Mouse (Mus musculus) forelimb bud, embryonic 11.5 days (tissue): ENCODE measurements around the gene Cdadc1.
A peak's percentile ranks its signal among the peaks of the same experiment; 100 is the strongest.

Experiments used
- DNase-seq: peaks from one replicate; pipeline ENCODE4 v3.0.0-alpha.2; 2012; ENCODE audit warnings: low read depth, low spot score

The Cdadc1 gene

GRCm38 (mm10) chr14:59612920-59613625 lies 15.3 kb upstream of the Cdadc1 start:
- peak; percentile 68 for DNase-seq

DNA sequence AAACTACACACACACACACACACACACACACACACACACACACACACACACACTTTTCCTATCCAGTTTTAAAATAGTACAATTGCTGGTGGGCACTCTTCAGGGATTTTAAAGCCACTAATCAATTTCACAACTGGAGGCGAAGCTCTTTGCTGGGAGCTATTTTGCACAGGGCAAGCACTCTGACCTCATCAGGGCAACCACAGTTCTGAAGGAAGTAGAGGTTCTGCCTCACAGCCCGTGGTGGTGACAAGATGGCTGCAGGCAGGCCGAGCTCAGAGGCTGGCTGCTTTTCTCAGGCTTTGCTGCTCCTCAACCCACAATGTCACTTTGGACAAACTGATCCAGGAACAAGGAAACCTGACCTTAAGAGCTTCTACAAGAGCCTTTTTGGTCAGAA lies 9.3 kb upstream of the Cdadc1 start:
- no peak for DNase-seq

- peak; percentile 64 for DNase-seq
Observed at GRCm38 (mm10) chr14:59605671-59606353, 8.1 kb upstream of the Cdadc1 start.

GRCm38 (mm10) chr14:59604002-59604645 lies 6.4 kb upstream of the Cdadc1 start:
- DNase-seq, result no peak

GRCm38 (mm10) chr14:59598260-59598627 lies 485 bp upstream of the Cdadc1 start:
- DNase-seq, result no peak

- DNase-seq, result no peak
Observed at GRCm38 (mm10) chr14:59594988-59595387, 2.8 kb downstream of the Cdadc1 start.

- DNase-seq, result no peak
Observed at GRCm38 (mm10) chr14:59592593-59592992, 5.2 kb downstream of the Cdadc1 start.

GRCm38 (mm10) chr14:59591901-59592300 lies 5.9 kb downstream of the Cdadc1 start:
- no peak for DNase-seq

GRCm38 (mm10) chr14:59590614-59591013 lies 7.1 kb downstream of the Cdadc1 start:
- no peak for DNase-seq

DNA sequence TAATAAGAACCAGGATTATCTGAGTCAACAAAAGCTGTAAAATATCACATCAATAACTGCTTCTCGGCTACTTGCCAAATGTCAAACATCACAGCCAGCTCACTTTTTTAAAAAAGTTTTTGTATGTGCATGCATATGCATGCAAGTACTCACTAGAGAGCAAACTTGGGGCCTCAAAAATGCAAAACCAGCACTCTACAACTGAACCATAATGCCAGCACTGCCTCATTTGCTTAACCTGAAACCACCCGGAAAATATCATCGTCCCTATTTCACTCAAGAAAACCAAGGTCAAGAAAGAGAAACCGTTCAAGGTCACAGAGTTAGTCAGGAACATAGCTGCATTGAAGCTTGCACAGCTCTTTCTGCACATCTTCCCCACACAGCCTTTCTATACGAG lies 21.4 kb downstream of the Cdadc1 start:
- no peak for DNase-seq

DNA sequence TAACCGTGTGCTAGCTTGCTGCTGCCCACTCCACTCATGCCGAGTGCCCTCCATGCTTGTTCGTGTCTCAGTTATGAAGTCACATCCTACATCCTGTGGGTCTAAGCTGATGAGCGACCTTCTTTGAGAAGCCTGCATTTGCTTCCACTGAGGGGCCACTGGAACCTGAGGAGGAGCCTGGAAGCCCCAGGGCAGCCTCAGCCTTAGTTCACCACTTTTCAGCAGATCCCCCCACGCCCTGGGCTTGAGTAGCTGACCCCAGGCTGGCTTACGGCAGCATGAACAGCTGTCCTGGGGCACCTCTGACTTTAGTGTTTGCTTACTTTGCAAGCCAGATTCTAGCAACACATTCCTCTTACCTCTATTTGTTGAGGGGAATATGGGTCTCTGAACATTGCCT lies 31.0 kb downstream of the Cdadc1 start:
- DNase-seq, result no peak

- no peak for DNase-seq
Observed at GRCm38 (mm10) chr14:59557886-59558285, 39.9 kb downstream of the Cdadc1 start.

- DNase-seq, result no peak
Observed at GRCm38 (mm10) chr14:59557071-59557470, 40.7 kb downstream of the Cdadc1 start.

- peak; percentile 78 for DNase-seq
Observed at GRCm38 (mm10) chr14:59555928-59556531, 41.7 kb downstream of the Cdadc1 start.

DNA sequence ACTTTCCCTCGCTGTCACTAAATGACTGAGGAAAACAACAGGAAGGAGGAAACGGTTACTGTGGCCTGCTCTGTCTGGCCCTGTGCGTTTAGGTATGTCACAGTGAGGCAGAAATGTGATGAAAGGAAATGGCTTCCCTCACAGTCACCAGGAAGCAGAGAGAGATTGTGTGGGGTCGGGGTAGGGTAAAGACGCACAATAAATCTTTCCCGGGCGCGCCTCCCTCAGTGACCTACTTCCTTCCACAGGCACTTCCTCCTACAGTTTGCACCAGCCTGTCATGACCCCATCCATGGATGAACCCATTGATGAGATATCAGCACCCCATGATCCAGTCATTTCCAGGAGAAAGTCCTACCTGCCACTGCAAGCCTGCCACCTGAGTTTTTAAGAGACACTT lies 42.7 kb downstream of the Cdadc1 start:
- DNase-seq, result no peak

DNA sequence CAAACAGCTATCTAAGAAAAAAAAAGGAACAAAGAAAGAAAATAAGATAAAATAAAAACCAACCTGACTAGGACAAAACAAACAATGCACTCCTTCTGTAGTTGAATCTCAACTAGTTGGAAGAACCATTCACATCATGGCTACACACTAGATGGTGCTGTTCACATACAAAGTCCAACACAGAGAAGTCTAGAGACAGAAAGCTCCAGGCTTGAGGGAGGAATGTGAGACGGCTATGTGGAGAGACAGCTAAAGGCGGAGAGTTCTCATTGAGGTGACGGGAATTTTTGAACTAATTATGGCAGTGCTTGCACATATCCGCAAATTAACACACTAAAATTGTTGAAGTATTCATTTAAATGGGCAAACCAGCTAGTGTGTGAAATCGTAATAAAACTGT lies 43.7 kb downstream of the Cdadc1 start:
- DNase-seq, result no peak

DNA sequence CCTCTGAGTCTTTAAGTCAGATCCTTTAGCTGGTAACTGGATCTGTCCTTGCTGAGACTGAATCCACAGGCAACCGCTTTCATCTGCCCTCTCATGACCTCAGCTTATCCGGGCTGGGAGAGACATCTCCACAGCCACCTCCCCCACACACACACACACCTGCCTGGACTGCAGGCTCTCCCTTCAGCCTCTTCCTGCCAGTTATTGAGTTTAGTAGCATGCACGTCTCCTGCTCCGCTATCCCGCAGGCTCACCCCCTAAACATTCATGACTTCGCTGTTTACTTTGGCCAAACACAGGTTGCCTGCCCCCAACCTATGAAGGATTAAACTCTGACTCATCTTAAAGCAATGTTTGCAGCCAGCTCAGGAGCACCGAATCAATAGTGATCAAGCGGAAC lies 45.8 kb downstream of the Cdadc1 start:
- no peak for DNase-seq

DNA sequence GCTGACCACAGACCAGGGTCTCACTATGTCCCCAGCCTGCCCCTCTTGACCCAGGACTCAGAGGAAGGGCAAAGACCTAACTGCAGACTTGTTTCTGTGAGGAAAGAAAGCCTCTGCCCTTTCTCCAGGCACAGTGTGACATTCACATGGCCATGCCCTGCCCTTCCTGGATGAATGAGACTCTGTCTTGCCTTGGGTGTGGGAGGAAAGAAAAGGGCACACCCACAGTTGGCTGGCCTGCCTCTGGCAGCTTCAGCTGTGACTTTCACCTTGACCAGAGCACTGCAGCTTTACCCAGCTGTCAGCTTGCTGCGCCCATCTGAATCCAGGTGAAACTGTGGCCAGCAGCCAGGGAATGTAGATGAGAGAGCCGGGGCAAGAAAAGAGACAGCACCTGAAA lies 46.9 kb downstream of the Cdadc1 start:
- DNase-seq, result no peak

- DNase-seq, result no peak
Observed at GRCm38 (mm10) chr14:59549106-59549505, 48.7 kb downstream of the Cdadc1 start.

DNA sequence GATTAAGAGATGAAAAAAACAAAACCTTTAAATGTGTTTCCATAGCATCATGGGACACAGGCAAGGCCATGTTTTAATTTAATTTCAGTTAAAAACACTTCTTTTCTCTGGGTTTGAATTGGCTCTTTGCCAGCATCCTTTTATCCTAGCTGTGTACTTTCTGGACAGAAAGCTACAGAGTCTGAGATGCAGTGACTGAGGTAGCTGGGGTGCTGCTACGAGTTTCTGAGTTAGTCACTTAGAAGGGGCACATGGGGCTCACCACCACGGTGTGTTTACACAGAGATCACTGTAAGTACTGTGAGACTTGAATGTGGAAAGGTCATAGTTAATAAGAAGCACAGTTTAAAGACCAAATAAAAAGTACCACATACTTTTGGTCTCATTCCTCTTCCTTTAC lies 49.2 kb downstream of the Cdadc1 start:
- DNase-seq, result no peak

GRCm38 (mm10) chr14:59547530-59547929 lies 50.2 kb downstream of the Cdadc1 start:
- DNase-seq, result no peak

GRCm38 (mm10) chr14:59546162-59546880 lies 51.4 kb downstream of the Cdadc1 start:
- DNase-seq, result no peak
